Mouse (Mus musculus) embryonic facial prominence, embryonic 12.5 days (tissue): ENCODE data around the gene Aamdc. TPM values are rescaled to one million over a fixed set of nuclear protein-coding genes. Genes with fewer than 3 reads are reported as not detected.
A peak's percentile ranks its signal among the peaks of the same experiment; 100 is the strongest.

ENCODE experiments used
- ATAC-seq: fragments of 200-750 bp; cut with Nextera tagmentation; 2 replicates; pipeline ENCODE4 v1.8.0; 2017; ENCODE audit not compliant: insufficient number of reproducible peaks, insufficient read depth, low FRiP score, low TSS enrichment
- H3K27ac ChIP-seq: fragments of 300-500 bp; sonication (generic); 2 replicates; pipeline ENCODE4 v1.5.1; 2016; ENCODE audit warnings: mild to moderate bottlenecking
- H3K27me3 ChIP-seq: fragments of 300-500 bp; sonication (generic); 2 replicates; pipeline ENCODE4 v1.6.1; 2016; ENCODE audit warnings: mild to moderate bottlenecking, moderate library complexity
- H3K36me3 ChIP-seq: fragments of 300-500 bp; sonication (generic); 2 replicates; pipeline ENCODE4 v1.6.1; 2016; ENCODE audit warnings: mild to moderate bottlenecking
- H3K4me1 ChIP-seq: fragments of 300-500 bp; sonication (generic); 2 replicates; pipeline ENCODE4 v1.6.1; 2016
- H3K4me2 ChIP-seq: fragments of 300-500 bp; sonication (generic); replicated peaks from 2 replicates; pipeline ENCODE4 v1.6.1; 2016; ENCODE audit warnings: mild to moderate bottlenecking, moderate library complexity
- H3K4me3 ChIP-seq: fragments of 300-500 bp; sonication (generic); 2 replicates; pipeline ENCODE4 v1.5.1; 2016; ENCODE audit warnings: mild to moderate bottlenecking
- H3K9ac ChIP-seq: fragments of 300-500 bp; sonication (generic); 2 replicates; pipeline ENCODE4 v1.6.1; 2016; ENCODE audit warnings: mild to moderate bottlenecking, moderate library complexity
- H3K9me3 ChIP-seq: fragments of 300-500 bp; sonication (generic); 2 replicates; pipeline ENCODE4 v1.6.1; 2016; ENCODE audit warnings: mild to moderate bottlenecking, moderate library complexity
- WGBS: fragments of 180-500 bp; shearing (Covaris S2); methylation state at CpG from one replicate; pipeline ENCODE4 v1.1.7; 2016; 5-methylcytosine and 5-hydroxymethylcytosine counted together
- polyA plus RNA-seq: library from polyadenylated mRNA; unstranded; fragments of >200 nt; fragmentation: Nextera tagmentation; extraction: Ambion mirVana; gene quantifications from 2 replicates; pipeline ENCODE4 v1.2.1, GENCODE M21; 2016

Aamdc gene
- polyA plus RNA-seq, 1 experiment from 2014 or later = 59.5 TPM

DNA sequence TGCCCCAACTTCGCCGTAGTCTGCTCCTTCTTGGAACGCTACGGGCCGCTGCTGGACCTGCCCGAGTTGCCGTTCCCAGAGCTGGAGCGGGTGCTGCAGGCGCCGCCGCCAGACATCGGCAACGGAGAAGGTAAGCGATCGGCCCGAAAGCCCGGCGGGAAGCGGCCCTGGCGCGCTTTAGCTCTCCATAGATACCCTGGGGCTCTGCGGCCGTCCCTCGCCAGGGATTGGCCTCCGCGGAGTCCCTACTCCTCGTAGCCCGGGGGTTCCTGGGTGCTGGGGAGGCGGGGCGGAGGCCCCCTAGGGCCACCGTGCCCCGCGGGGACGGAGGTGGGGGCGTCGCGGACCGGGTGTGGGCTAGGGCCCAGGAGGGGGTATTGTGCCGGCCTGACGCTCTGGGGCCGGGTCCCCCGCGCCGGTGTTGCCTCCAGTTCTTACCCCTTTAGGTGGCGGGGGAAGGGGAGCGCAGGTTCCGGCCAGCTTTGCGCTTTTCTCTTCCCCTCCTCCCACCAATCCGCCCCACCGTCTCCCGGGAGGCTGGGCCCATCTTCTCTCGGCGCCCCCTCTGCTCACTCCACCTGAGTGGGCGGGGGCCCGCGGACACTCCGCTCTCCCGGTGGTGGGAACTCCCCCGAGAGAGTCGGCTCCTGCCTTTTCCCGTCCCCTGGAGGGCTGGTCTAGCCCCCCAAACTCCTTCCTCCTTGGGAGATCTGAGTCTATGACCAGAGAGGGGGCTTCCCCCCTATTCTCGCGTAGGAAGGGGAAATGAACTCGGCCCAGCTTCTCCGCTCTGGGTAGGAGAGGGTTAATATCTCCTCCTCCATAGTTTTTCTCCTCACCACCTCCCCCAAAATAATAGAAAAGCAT lies 912 bp upstream of the Aamdc start:
- peak overlapping the region; percentile 94 for H3K9ac ChIP-seq
- no peaks in the 10 kb centered on the region for H3K27me3 ChIP-seq
- peak overlapping the region; percentile 82 for H3K4me2 ChIP-seq
- H3K4me1 ChIP-seq = peaks cover 3% of the 10 kb centered on the region; the same call in 1 of the 2 replicates
- H3K9me3 ChIP-seq = no peaks in the 10 kb centered on the region
- ATAC-seq = peak; percentile 36
- peak overlapping the region; percentile 94 for H3K27ac ChIP-seq
- WGBS = under 1% methylated on average over 58 of the region's 65 CpGs
- peak overlapping the region; percentile 63 for H3K4me3 ChIP-seq
- H3K36me3 ChIP-seq = no peaks in the 10 kb centered on the region

DNA sequence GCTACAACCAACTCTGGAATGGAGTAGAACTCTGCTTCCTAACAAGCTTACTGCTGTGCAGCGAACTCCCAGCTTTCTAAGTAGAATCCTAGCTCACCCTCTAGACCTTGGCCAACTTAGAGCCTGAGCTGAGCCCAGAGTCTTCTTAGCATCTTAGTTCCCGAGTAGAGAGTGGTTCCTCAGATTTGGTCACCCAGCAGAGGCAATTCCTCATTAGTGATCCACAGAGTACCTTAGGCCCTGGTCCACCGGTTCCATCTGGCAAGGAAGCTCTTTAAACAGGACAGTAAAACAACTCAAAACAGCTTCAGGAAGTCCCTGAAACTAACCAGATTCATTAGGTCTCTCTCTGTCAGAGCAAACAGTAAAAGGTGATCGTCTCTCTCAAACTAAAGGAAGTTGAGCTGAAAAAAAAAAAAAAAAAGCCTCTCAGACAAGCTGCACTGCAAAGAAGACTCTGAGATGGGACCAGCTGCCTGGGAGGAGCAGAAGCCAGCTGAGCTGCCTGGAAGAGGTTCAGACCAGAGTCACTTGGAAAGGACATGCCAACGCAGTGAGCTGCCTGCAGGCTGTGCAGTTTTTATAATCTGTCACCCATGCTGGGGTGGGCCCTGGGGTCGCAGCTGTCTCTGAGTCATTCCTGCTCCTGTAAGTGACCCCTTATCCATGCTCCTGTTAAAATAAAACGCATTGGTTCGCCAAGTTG lies 783 bp downstream of the Aamdc start:
- H3K4me2 ChIP-seq = peak overlapping the region; percentile 82
- 0 out of 2 replicates have a peak, but pooled peaks have one; percentile 10 for ATAC-seq
- peak overlapping the region; percentile 94; the same call in 1 of the 2 replicates for H3K27ac ChIP-seq
- peaks cover 3% of the 10 kb centered on the region; the same call in 1 of the 2 replicates for H3K4me1 ChIP-seq
- no peaks in the 10 kb centered on the region for H3K27me3 ChIP-seq
- H3K9me3 ChIP-seq = no peaks in the 10 kb centered on the region
- H3K9ac ChIP-seq = peak overlapping the region; percentile 94
- H3K4me3 ChIP-seq = peak overlapping the region; percentile 63
- peaks cover 4% of the 10 kb centered on the region; the same call in 1 of the 2 replicates for H3K36me3 ChIP-seq
- 30% methylated on average over 8 of the region's 8 CpGs for WGBS

DNA sequence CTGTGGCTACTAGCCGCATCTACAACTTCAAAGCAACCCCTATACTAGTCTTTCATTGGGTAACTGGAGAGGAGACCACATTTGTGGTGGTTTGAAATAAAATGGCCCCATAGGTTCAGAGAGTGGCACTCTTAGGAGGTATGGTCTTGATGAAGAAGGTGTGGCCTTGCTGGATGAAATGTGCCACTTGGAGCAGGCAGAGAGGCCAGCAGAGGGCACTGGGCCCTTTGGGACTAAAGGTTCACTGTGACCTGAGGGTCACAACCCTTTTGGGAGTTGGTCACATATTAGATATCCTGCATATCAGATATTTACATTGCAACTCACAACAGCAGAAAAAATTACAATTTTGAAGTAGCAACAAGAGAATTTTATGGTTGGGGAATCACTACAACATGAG lies 8.9 kb downstream of the Aamdc start:
- ATAC-seq = no peak
- Histone ChIP-seq H3K9me3 (no peaks in the 10 kb centered on the region), H3K4me1 (no peaks in the 10 kb centered on the region), H3K36me3 (peaks cover 4% of the 10 kb centered on the region; the same call in 1 of the 2 replicates), H3K9ac (no peak overlapping the region), H3K27ac (no peak overlapping the region), H3K4me2 (no peak overlapping the region), H3K4me3 (no peak overlapping the region), H3K27me3 (no peaks in the 10 kb centered on the region)
- 80% methylated on average over 1 of the region's 1 CpGs for WGBS

DNA sequence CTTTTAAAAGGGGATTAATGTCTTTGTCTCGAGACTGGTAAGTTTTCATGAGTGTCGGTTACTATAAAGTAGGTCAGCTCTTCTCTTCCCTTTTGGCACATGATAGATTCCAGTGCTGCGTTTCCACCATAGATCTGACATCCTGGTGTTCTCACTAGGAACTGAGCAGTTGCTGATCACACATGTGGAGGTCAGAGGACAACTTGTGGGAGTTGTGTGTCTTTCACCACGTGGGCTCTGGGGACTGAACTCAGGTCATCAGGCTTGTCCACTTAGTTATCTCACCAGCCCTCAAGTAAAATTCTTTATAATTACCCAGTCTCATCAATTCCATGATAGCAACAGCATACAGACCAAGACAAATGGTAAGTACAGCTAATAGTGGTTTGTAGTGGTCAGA lies 9.9 kb downstream of the Aamdc start:
- Histone ChIP-seq H3K27me3 (no peaks in the 10 kb centered on the region), H3K4me1 (no peaks in the 10 kb centered on the region), H3K4me2 (no peak overlapping the region), H3K27ac (no peak overlapping the region), H3K9me3 (no peaks in the 10 kb centered on the region), H3K4me3 (no peak overlapping the region), H3K9ac (no peak overlapping the region), H3K36me3 (peaks cover 4% of the 10 kb centered on the region; the same call in 1 of the 2 replicates)
- 73% methylated on average over 4 of the region's 4 CpGs for WGBS
- no peak for ATAC-seq

DNA sequence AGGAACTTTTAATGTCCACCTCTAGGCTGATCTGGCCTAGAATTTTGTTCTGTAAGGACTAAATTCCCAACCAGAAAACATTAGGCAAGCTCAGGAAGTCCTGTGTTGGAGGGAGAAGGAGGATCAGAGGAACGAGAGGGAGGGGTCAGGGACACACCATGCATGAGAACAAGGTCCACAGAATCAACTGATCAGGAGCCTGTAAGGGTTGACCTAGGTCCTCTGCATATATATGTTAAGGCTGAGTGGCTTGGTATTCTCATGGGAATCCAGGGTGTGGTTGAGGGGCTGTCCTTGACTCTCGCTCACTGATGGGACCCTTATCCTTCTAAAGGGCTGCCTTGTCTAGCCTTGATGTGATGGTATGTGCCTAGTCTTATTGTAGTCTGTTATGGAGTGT lies 15.7 kb downstream of the Aamdc start:
- Histone ChIP-seq H3K27ac (no peak overlapping the region), H3K4me1 (no peaks in the 10 kb centered on the region), H3K36me3 (no peaks in the 10 kb centered on the region), H3K9ac (no peak overlapping the region), H3K4me2 (no peak overlapping the region), H3K9me3 (no peaks in the 10 kb centered on the region), H3K4me3 (no peak overlapping the region), H3K27me3 (no peaks in the 10 kb centered on the region)
- no peak for ATAC-seq
- WGBS = 87% methylated on average over 2 of the region's 2 CpGs

DNA sequence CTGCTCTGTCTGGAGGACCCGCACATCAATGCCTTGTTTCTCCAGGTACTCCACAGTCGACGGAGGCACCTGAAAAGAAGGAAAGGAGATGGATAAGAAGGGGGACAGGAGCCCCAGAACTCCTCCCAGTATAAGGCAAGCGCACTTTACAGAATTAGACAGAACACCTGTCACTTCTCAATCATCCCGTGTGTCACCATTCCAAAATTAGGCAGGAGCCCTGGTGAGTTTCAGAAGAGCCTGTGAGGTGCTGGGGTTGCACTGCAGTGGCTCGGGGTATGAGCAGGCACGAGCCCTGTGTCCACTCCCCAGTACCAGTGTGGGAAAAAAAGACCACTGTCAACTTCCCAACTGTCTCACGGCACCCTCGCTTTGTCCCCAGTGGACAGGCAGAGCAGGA lies 28.6 kb downstream of the Aamdc start:
- Histone ChIP-seq H3K36me3 (peaks cover 6% of the 10 kb centered on the region; the same call in 1 of the 2 replicates), H3K27ac (no peak overlapping the region), H3K9me3 (no peaks in the 10 kb centered on the region), H3K4me3 (no peak overlapping the region), H3K27me3 (no peaks in the 10 kb centered on the region), H3K4me1 (no peaks in the 10 kb centered on the region), H3K9ac (no peak overlapping the region), H3K4me2 (no peak overlapping the region)
- no peak for ATAC-seq
- WGBS = 91% methylated on average over 9 of the region's 9 CpGs

DNA sequence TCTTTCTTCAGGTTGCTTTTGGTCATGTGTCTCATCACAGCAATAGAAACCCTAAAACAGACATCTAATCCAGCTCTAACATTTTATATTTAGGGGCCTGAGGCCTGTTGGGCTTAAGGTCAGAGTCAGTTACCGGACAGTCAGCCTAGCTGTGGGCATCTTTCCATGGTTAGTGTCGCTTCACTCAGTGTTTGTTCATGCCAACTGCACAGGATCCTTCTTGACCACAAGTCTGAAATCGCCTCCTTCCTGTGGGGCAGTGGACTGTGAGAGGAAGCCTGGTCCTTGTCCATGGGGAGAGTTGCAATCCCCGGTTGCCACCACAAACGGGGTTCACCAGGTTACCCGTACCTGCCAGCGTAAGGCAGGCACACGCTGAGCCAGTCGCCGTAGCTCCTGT lies 30.0 kb downstream of the Aamdc start:
- ATAC-seq = no peak
- H3K9me3 ChIP-seq = no peaks in the 10 kb centered on the region
- H3K4me2 ChIP-seq = no peak overlapping the region
- H3K4me3 ChIP-seq = no peak overlapping the region
- no peak overlapping the region for H3K27ac ChIP-seq
- 93% methylated on average over 10 of the region's 10 CpGs for WGBS
- H3K9ac ChIP-seq = no peak overlapping the region
- H3K27me3 ChIP-seq = no peaks in the 10 kb centered on the region
- H3K36me3 ChIP-seq = peaks cover 6% of the 10 kb centered on the region; the same call in 1 of the 2 replicates
- no peaks in the 10 kb centered on the region for H3K4me1 ChIP-seq

DNA sequence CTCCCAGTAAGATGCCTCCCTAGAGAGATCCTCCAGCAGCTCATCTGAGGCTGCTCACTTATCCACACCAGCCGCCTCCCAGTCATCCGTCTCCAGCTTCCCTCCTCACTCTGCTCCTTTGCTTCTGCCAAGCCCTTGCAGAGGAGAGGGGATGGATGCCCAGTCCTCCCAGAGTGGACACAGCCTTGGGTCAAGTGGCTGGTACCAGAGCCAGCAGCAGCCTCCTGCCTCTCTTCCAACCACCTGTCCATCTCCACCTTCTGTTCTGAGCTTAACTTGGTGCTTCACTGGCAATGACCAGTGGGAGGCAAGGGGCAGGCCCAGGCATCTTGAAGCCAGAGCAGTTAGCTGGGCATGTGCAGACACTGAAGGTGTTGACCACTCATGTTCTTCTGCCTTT lies 32.8 kb downstream of the Aamdc start:
- Histone ChIP-seq H3K4me1 (no peaks in the 10 kb centered on the region), H3K27ac (no peak overlapping the region), H3K4me2 (no peak overlapping the region), H3K9ac (no peak overlapping the region), H3K27me3 (no peaks in the 10 kb centered on the region), H3K4me3 (no peak overlapping the region), H3K36me3 (peaks cover 30% of the 10 kb centered on the region), H3K9me3 (no peaks in the 10 kb centered on the region)
- ATAC-seq = no peak
- 85% methylated on average over 2 of the region's 2 CpGs for WGBS

DNA sequence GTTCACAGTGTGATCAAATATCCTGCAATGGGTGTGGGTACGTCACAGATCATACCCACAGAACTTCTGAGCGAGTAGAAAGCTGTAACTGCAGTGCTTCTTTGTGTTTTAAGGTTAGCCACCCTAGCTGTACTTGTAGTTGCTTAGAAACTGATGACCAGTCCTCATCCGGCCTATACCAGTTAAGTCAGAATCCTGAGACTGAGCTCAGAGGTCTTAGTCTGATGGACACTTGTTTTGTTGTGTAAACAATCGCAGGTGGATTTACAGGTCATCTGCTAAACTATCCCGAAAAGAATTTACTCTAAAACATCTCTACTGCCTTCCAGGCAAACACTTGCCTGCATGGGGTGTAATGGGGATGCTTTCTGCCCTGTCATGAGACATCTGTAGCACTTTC lies 42.7 kb downstream of the Aamdc start:
- H3K4me1 ChIP-seq = no peaks in the 10 kb centered on the region
- H3K27ac ChIP-seq = no peak overlapping the region
- H3K4me3 ChIP-seq = no peak overlapping the region
- H3K9me3 ChIP-seq = no peaks in the 10 kb centered on the region
- H3K27me3 ChIP-seq = no peaks in the 10 kb centered on the region
- 89% methylated on average over 5 of the region's 5 CpGs for WGBS
- no peak overlapping the region for H3K4me2 ChIP-seq
- H3K9ac ChIP-seq = no peak overlapping the region
- no peak for ATAC-seq
- H3K36me3 ChIP-seq = peaks cover 92% of the 10 kb centered on the region

DNA sequence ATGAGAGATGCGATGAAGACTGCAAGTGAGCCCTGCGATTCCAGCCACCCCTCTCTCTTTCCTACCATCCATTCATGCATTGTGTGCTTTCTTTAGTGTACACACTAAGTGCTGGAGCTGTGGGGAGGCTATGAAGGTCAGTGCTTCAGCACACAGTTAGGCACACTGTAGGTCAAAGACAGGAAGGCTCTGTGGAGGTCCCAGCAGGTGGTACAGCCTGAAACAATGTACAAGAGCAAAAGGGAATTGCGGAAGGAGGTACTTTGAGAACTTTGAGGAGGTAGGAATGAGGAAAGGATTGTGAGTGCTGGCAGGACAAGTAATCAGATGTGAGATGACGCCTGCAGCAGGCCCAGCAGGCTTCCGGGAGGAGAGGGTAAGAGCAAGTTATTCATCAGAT lies 43.8 kb downstream of the Aamdc start:
- H3K36me3 ChIP-seq = peaks cover 92% of the 10 kb centered on the region
- 90% methylated on average over 5 of the region's 5 CpGs for WGBS
- ATAC-seq = no peak
- H3K4me1 ChIP-seq = no peaks in the 10 kb centered on the region
- no peak overlapping the region for H3K4me2 ChIP-seq
- no peak overlapping the region for H3K27ac ChIP-seq
- no peaks in the 10 kb centered on the region for H3K27me3 ChIP-seq
- no peak overlapping the region for H3K9ac ChIP-seq
- H3K9me3 ChIP-seq = no peaks in the 10 kb centered on the region
- H3K4me3 ChIP-seq = no peak overlapping the region

DNA sequence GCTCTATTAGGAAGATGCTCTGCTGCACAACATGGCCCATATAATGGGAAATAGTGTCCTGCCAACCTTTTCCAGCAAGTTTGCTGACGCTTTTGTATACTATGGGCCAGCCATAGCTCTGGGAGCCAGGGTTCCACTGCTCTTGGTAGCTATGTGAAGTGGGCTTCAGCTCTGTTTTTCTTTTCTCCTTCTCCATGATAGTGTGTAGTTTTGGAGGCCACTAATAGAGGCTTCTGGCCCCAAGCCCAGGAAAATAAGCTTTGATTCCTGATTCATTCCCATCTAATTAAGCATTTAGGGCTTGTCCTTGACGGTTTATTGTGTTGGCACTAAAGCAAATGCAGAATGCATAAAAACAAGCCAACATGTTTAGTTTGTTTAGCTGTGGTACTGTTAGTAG lies 59.4 kb downstream of the Aamdc start:
- no peaks in the 10 kb centered on the region for H3K4me1 ChIP-seq
- peaks cover 68% of the 10 kb centered on the region for H3K36me3 ChIP-seq
- no peak overlapping the region for H3K27ac ChIP-seq
- H3K4me2 ChIP-seq = no peak overlapping the region
- no peaks in the 10 kb centered on the region for H3K9me3 ChIP-seq
- ATAC-seq = no peak
- H3K9ac ChIP-seq = no peak overlapping the region
- no peak overlapping the region for H3K4me3 ChIP-seq
- no peaks in the 10 kb centered on the region for H3K27me3 ChIP-seq
- WGBS = 86% methylated on average over 2 of the region's 2 CpGs

DNA sequence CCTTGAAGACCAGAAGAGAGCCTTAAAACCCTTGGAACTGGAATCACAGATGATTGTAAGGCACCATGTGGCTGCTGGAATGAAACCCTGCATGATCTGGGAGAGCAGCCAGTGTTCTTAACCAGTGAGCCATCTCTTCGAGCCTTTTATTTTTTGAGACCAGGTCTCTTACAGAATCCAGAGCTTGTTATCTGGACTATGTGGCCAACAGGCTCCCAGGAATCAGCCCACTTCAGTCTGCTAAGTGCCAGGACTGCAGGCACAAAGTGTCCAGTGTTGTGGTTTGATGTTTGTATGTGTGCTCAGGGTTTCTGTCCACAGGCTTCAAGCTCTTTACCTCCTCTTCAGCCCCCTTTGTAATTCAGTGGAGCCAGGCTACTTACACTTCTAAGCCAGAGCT lies 64.5 kb downstream of the Aamdc start:
- H3K9me3 ChIP-seq = no peaks in the 10 kb centered on the region
- no peak overlapping the region for H3K4me3 ChIP-seq
- no peaks in the 10 kb centered on the region for H3K27me3 ChIP-seq
- H3K4me1 ChIP-seq = no peaks in the 10 kb centered on the region
- H3K36me3 ChIP-seq = peaks cover 69% of the 10 kb centered on the region
- no peak for ATAC-seq
- H3K9ac ChIP-seq = no peak overlapping the region
- no peak overlapping the region for H3K27ac ChIP-seq
- WGBS = 81% methylated on average over 1 of the region's 1 CpGs
- H3K4me2 ChIP-seq = no peak overlapping the region
